Mouse (Mus musculus) hindbrain, embryonic 16.5 days (tissue): ENCODE results near the gene Prl. TPM values are rescaled to one million over a fixed set of nuclear protein-coding genes. Genes with fewer than 3 reads are reported as not detected.

Experiments used
- ATAC-seq: fragments of 200-750 bp; cut with Nextera tagmentation; 2 replicates; pipeline ENCODE4 v1.8.0; 2017; ENCODE audit warnings: moderate TSS enrichment, moderate library complexity
- H3K27ac ChIP-seq: fragments of 300-500 bp; sonication (generic); 2 replicates; pipeline ENCODE4 v1.5.1; 2014; ENCODE audit warnings: low read depth, mild to moderate bottlenecking, control low read depth, low read length, moderate library complexity
- H3K27me3 ChIP-seq: fragments of 300-500 bp; sonication (generic); replicated peaks from 2 replicates; pipeline ENCODE4 v1.6.1; 2014; ENCODE audit warnings: low read length; ENCODE audit not compliant: control insufficient read depth, insufficient read depth
- H3K36me3 ChIP-seq: fragments of 300-500 bp; sonication (generic); 2 replicates; pipeline ENCODE4 v1.6.1; 2014; ENCODE audit warnings: mild to moderate bottlenecking, low read length, moderate library complexity, mixed read lengths; ENCODE audit not compliant: control insufficient read depth, insufficient read depth
- H3K4me1 ChIP-seq: fragments of 300-500 bp; sonication (generic); 2 replicates; pipeline ENCODE4 v1.6.1; 2014; ENCODE audit warnings: low read depth, low read length; ENCODE audit not compliant: control insufficient read depth, insufficient read depth
- H3K4me2 ChIP-seq: fragments of 300-500 bp; sonication (generic); 2 replicates; pipeline ENCODE4 v1.6.1; 2014; ENCODE audit warnings: mild to moderate bottlenecking, low read length, control low read depth, moderate library complexity
- H3K4me3 ChIP-seq: fragments of 300-500 bp; sonication (generic); 2 replicates; pipeline ENCODE4 v1.5.1; 2014; ENCODE audit warnings: mild to moderate bottlenecking, low read length, control low read depth, moderate library complexity
- H3K9ac ChIP-seq: fragments of 300-500 bp; sonication (generic); 2 replicates; pipeline ENCODE4 v1.6.1; 2014; ENCODE audit warnings: low read depth, mild to moderate bottlenecking, control low read depth, low read length, moderate library complexity
- H3K9me3 ChIP-seq: fragments of 300-500 bp; sonication (generic); 2 replicates; pipeline ENCODE4 v1.6.1; 2014; ENCODE audit warnings: mild to moderate bottlenecking, low read length, moderate library complexity; ENCODE audit not compliant: control insufficient read depth
- WGBS: fragments of 180-500 bp; shearing (Covaris S2); extraction: QIAGEN DNeasy Blood & Tissue Kit; methylation state at CpG from one replicate; pipeline ENCODE4 v1.1.7; 2014; 5-methylcytosine and 5-hydroxymethylcytosine counted together
- polyA plus RNA-seq: library from polyadenylated mRNA; unstranded; fragments of >200 nt; fragmentation: Nextera tagmentation; extraction: Ambion mirVana; gene quantifications from 2 replicates; pipeline ENCODE4 v1.2.1, GENCODE M21; 2015

Gene Prl
- polyA plus RNA-seq = 0.18 and 0.36 TPM in 2 replicates

- H3K9me3 ChIP-seq = no peaks in the 10 kb centered on the region
- no peaks in the 10 kb centered on the region for H3K36me3 ChIP-seq
- H3K27ac ChIP-seq = no peak within 1 kb of the TSS
- WGBS = 95% methylated on average over 1 of the region's 1 CpGs
- ATAC-seq = no peak
- no peak within 1 kb of the TSS for H3K4me2 ChIP-seq
- no peaks in the 10 kb centered on the region for H3K27me3 ChIP-seq
- H3K4me3 ChIP-seq = no peak within 1 kb of the TSS
- no peaks in the 10 kb centered on the region for H3K4me1 ChIP-seq
- no peak within 1 kb of the TSS for H3K9ac ChIP-seq
These were observed at the start of gene Prl for GRCm38 (mm10) chr13:27057270-27057669. Gene Prl (plus strand): TSS chr13:27057570.

- H3K4me1 ChIP-seq = no peaks in the 10 kb centered on the region
- 84% methylated on average over 1 of the region's 1 CpGs for WGBS
- no peak overlapping the region for H3K27ac ChIP-seq
- H3K4me2 ChIP-seq = no peak overlapping the region
- no peaks in the 10 kb centered on the region for H3K9me3 ChIP-seq
- no peak overlapping the region for H3K9ac ChIP-seq
- ATAC-seq = no peak
- H3K4me3 ChIP-seq = no peak overlapping the region
- no peaks in the 10 kb centered on the region for H3K36me3 ChIP-seq
- no peaks in the 10 kb centered on the region for H3K27me3 ChIP-seq
These were observed 30.8 kb upstream of the Prl start for GRCm38 (mm10) chr13:27026614-27027013.

GRCm38 (mm10) chr13:27027376-27027775 lies 30.0 kb upstream of the Prl start:
- Histone ChIP-seq H3K36me3 (no peaks in the 10 kb centered on the region), H3K27me3 (no peaks in the 10 kb centered on the region), H3K4me3 (no peak overlapping the region), H3K9me3 (no peaks in the 10 kb centered on the region), H3K9ac (no peak overlapping the region), H3K4me1 (no peaks in the 10 kb centered on the region), H3K4me2 (no peak overlapping the region), H3K27ac (no peak overlapping the region)
- no peak for ATAC-seq
- WGBS = 84% methylated on average over 1 of the region's 1 CpGs

- H3K4me3 ChIP-seq = no peak overlapping the region
- no peaks in the 10 kb centered on the region for H3K36me3 ChIP-seq
- no peaks in the 10 kb centered on the region for H3K4me1 ChIP-seq
- no peaks in the 10 kb centered on the region for H3K27me3 ChIP-seq
- H3K27ac ChIP-seq = no peak overlapping the region
- no peak for ATAC-seq
- H3K9ac ChIP-seq = no peak overlapping the region
- H3K4me2 ChIP-seq = no peak overlapping the region
- 95% methylated on average over 2 of the region's 2 CpGs for WGBS
- no peaks in the 10 kb centered on the region for H3K9me3 ChIP-seq
These were observed 28.7 kb upstream of the Prl start for GRCm38 (mm10) chr13:27028501-27029240.

- H3K9ac ChIP-seq = no peak overlapping the region
- H3K27me3 ChIP-seq = no peaks in the 10 kb centered on the region
- H3K36me3 ChIP-seq = no peaks in the 10 kb centered on the region
- no peaks in the 10 kb centered on the region for H3K4me1 ChIP-seq
- no peak overlapping the region for H3K4me2 ChIP-seq
- no peak overlapping the region for H3K4me3 ChIP-seq
- 17% methylated on average over 4 of the region's 4 CpGs for WGBS
- ATAC-seq = no peak
- no peaks in the 10 kb centered on the region for H3K9me3 ChIP-seq
- no peak overlapping the region for H3K27ac ChIP-seq
These were observed 26.1 kb upstream of the Prl start for GRCm38 (mm10) chr13:27031101-27031852.

- Histone ChIP-seq H3K4me1 (no peaks in the 10 kb centered on the region), H3K4me2 (no peak overlapping the region), H3K9ac (no peak overlapping the region), H3K27me3 (no peaks in the 10 kb centered on the region), H3K36me3 (no peaks in the 10 kb centered on the region), H3K9me3 (no peaks in the 10 kb centered on the region), H3K27ac (no peak overlapping the region), H3K4me3 (no peak overlapping the region)
- ATAC-seq = no peak
- WGBS = 69% methylated on average over 1 of the region's 1 CpGs
These were observed 25.5 kb upstream of the Prl start for GRCm38 (mm10) chr13:27031853-27032240.

- H3K4me2 ChIP-seq = no peak overlapping the region
- ATAC-seq = no peak
- H3K36me3 ChIP-seq = no peaks in the 10 kb centered on the region
- H3K27ac ChIP-seq = no peak overlapping the region
- no peak overlapping the region for H3K4me3 ChIP-seq
- no peaks in the 10 kb centered on the region for H3K9me3 ChIP-seq
- H3K9ac ChIP-seq = no peak overlapping the region
- H3K27me3 ChIP-seq = no peaks in the 10 kb centered on the region
- no peaks in the 10 kb centered on the region for H3K4me1 ChIP-seq
- 91% methylated on average over 2 of the region's 2 CpGs for WGBS
These were observed 24.4 kb upstream of the Prl start for GRCm38 (mm10) chr13:27032998-27033397.

- Histone ChIP-seq H3K4me3 (no peak overlapping the region), H3K27me3 (no peaks in the 10 kb centered on the region), H3K9ac (no peak overlapping the region), H3K9me3 (no peaks in the 10 kb centered on the region), H3K27ac (no peak overlapping the region), H3K36me3 (no peaks in the 10 kb centered on the region), H3K4me2 (no peak overlapping the region), H3K4me1 (no peaks in the 10 kb centered on the region)
- WGBS = 91% methylated on average over 2 of the region's 2 CpGs
- no peak for ATAC-seq
These were observed 15.2 kb upstream of the Prl start for GRCm38 (mm10) chr13:27042185-27042584.

- ATAC-seq = no peak
- no peaks in the 10 kb centered on the region for H3K9me3 ChIP-seq
- H3K4me2 ChIP-seq = no peak overlapping the region
- 93% methylated on average over 1 of the region's 1 CpGs for WGBS
- H3K4me1 ChIP-seq = no peaks in the 10 kb centered on the region
- H3K36me3 ChIP-seq = no peaks in the 10 kb centered on the region
- no peak overlapping the region for H3K4me3 ChIP-seq
- no peaks in the 10 kb centered on the region for H3K27me3 ChIP-seq
- no peak overlapping the region for H3K9ac ChIP-seq
- no peak overlapping the region for H3K27ac ChIP-seq
These were observed 14.0 kb upstream of the Prl start for GRCm38 (mm10) chr13:27043326-27043725.
